Comparison of ENCODE assay signal across 20 mouse cellular contexts in genomic region chr14:72677247-72677646, GRCm38 (mm10).
"Had no signal": no experiment of that assay in that cellular context is flagged by ENCODE, and none has a peak within 500 bp of the region (broad histone marks: within the 10 kb centered on the region; RNA-seq: fewer than 3 reads in every experiment).

No protein-coding gene starts in this region.

- H3K4me1 ChIP-seq: limb, embryonic 10.5 days; limb, embryonic 13.5 days; liver, embryonic 12.5 days; liver, embryonic 15.5 days; lung, embryonic 15.5 days; midbrain, embryonic 12.5 days; midbrain, embryonic 15.5 days; stomach, embryonic 15.5 days had no signal

- H3K27ac ChIP-seq: layer of hippocampus, adult 2 months; limb, embryonic 10.5 days; limb, embryonic 13.5 days; liver, embryonic 12.5 days; liver, embryonic 15.5 days; lung, embryonic 15.5 days; midbrain, embryonic 12.5 days; midbrain, embryonic 15.5 days; stomach, embryonic 15.5 days had no signal

- H3K9ac ChIP-seq: limb, embryonic 13.5 days; liver, embryonic 12.5 days; liver, embryonic 15.5 days; lung, embryonic 15.5 days; midbrain, embryonic 12.5 days; midbrain, embryonic 15.5 days; stomach, embryonic 15.5 days had no signal

- H3K9me3 ChIP-seq: limb, embryonic 10.5 days; limb, embryonic 13.5 days; liver, embryonic 12.5 days; liver, embryonic 15.5 days; lung, embryonic 15.5 days; midbrain, embryonic 12.5 days; midbrain, embryonic 15.5 days; stomach, embryonic 15.5 days had no signal

- ATAC-seq: liver, embryonic 12.5 days; midbrain, embryonic 15.5 days had no signal

- H3K36me3 ChIP-seq: limb, embryonic 10.5 days; limb, embryonic 13.5 days; liver, embryonic 12.5 days; liver, embryonic 15.5 days; lung, embryonic 15.5 days; midbrain, embryonic 12.5 days; midbrain, embryonic 15.5 days; stomach, embryonic 15.5 days had no signal

- H3K27me3 ChIP-seq: limb, embryonic 13.5 days; liver, embryonic 12.5 days; liver, embryonic 15.5 days; lung, embryonic 15.5 days; midbrain, embryonic 12.5 days; midbrain, embryonic 15.5 days; stomach, embryonic 15.5 days had no signal

- H3K4me3 ChIP-seq: layer of hippocampus, adult 2 months; limb, embryonic 10.5 days; limb, embryonic 13.5 days; liver, embryonic 12.5 days; liver, embryonic 15.5 days; lung, embryonic 15.5 days; midbrain, embryonic 12.5 days; midbrain, embryonic 15.5 days; stomach, embryonic 15.5 days had no signal

- DNase-seq: kidney, adult 9 months; kidney, postnatal 14 days; kidney, postnatal 4 days; layer of hippocampus, adult 9-11 months; liver; lung, adult 18-20 months; lung, postnatal 10 days; lung, postnatal 36 days; right cerebral cortex, postnatal 25 days; spleen, adult 18-20 months; thymus, postnatal 25 days had no signal

- H3K4me2 ChIP-seq: limb, embryonic 13.5 days; liver, embryonic 12.5 days; liver, embryonic 15.5 days; lung, embryonic 15.5 days; midbrain, embryonic 12.5 days; midbrain, embryonic 15.5 days; stomach, embryonic 15.5 days had no signal
